Mouse (Mus musculus): ENCODE data around the gene Itprip.

The Itprip gene

GRCm38 (mm10) chr19:47884296-47885085 lies 34.6 kb downstream of the Itprip start:
- DNase-seq = no peak

GRCm38 (mm10) chr19:47882882-47883254 lies 36.2 kb downstream of the Itprip start:
- DNase-seq = no peak

- peak; percentile 84 to 90 for DNase-seq
Observed at GRCm38 (mm10) chr19:47882151-47882881, 36.8 kb downstream of the Itprip start.

DNA sequence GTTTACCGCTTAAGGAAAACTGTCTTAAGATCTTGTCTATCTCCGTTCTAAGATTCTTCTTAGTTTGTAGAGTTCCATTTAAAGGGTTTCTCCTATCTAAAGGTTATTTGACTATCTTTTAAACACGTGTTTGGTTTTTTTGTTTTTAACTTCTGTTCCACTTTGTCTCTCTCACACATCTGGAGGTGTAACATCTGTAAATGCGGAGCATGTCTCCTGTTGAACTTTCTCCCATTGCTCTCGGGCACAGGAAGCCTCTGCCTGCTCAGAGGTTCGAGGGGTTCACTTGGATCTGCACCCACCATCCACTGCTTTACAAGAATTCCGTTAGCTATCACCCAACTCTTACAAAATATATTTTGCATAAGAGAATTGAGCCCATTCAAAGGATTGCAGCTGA lies 37.6 kb downstream of the Itprip start:
- no peak for DNase-seq

GRCm38 (mm10) chr19:47876252-47876651 lies 42.8 kb downstream of the Itprip start:
- no peak for DNase-seq

DNA sequence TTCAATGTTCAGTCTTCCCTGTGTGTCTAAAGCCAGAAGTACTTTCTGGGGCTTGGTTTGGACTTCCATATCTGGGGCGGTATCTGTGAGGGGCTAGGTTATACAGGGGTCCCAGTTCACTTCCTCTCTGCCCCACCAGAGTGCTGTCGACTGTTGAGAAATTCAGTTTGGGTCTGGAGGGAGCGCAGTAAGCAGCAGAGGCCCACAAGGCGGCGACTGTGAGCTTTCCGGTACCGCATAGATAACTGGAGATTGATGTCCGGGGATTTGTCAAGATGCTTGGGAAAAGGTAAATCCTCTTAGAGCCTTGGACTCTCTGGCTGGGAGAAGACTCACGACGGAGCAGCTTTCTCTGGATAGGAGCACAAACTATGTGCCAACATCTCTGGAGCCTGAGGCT lies 47.6 kb downstream of the Itprip start:
- DNase-seq = peak in 1 of 2 experiments; percentile 31

- DNase-seq = no peak
Observed at GRCm38 (mm10) chr19:47870102-47870666, 48.9 kb downstream of the Itprip start.

- no peak for DNase-seq
Observed at GRCm38 (mm10) chr19:47869516-47869915, 49.6 kb downstream of the Itprip start.

DNA sequence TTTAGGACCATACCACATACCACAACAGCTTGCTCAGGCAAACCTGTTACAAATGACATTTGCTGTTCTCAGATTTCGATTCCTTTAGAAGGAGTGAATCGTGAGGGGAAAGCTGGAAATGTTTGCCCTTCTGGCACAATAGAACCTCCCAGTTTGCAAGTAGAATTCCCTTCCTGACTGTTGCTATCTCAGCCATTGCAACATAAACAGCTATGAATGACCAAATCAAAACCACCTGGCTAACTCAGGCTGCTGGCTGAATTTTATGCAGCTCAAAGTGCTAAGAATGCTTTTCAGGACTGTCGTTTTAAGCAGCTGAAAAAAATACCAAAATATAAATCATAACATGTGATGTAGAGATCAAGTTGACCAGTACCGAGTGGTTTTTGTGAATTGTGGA lies 50.1 kb downstream of the Itprip start:
- DNase-seq = no peak

DNA sequence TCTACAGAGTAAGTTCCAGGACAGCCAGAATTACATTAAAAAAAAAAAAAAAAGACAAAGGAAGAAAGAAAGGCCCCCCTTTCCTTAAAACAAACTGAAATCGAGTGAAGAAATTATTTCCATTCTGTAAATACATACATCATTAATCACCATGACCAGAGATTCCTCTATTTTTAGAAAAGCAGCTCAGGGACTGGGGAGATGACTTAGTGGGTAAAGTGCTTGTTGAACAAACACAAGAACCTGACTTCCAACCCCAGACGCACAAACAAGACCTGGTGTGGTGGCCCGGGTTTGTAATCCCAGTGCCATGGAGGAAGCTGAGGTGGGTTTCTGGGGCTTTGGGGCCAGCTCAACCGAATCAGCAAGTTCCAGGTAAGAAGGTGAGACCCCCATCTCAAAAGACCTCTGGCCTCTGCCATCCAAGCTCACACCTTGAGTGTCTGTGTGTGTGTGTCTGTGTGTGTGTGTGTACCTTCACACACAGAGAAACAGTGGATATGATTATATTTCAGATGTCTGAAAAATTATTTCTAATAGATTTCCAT lies 51.4 kb downstream of the Itprip start:
- DNase-seq = no peak

DNA sequence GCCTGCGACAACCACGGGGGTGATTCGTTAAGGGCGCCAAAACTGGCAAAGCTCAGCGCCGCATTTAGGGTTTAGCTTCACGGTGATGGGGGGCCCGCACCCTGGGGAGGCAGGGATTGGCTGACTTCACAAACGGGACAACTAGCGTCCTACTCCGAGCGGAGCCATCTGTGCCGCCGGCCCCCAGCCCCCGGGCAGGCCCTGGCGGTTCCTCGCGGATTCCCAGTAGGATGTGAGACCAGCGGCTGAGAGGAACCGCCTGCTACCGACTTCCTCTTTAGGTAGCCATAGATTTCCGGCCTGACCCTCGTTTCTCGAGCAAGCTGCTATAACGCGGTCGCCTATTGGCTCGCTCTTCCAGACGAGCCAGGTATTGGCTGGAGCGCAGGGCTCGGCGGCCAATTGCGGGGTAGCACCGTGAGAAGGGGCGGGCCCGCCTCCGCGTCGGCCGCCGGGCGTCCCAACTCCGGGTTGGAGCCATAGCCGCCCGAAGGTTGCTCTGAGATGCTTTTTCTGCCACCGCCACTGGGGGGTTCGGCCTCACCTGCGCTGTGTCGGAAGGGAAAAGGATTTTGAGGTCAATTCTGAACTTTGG lies 53.6 kb downstream of the Itprip start, which contains the start of gene Gsto2:
Gene Gsto2, plus strand, starts transcription at position 182 of the 595 bp plus-strand sequence.
- peak; percentile 95 to 97 for DNase-seq

GRCm38 (mm10) chr19:47864721-47865120 lies 54.4 kb downstream of the Itprip start:
- no peak for DNase-seq

DNA sequence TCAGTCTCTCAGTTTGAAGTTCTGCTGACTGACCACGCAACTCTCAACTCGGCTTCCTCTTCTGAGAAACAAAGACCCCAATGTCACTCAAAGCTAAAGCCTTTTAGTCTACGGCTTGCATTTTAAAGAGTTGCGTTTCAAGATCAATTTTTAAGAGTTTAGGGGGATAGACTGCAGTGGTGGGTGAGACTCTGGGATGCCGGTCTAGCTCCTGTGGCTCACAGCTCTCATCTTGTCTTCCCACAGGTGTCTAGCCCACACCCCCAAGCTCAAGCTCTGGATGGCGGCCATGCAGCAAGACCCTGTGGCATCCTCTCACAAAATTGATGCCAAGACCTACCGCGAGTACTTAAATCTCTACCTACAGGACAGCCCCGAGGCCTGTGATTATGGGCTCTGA lies 55.0 kb downstream of the Itprip start:
- no peak for DNase-seq

GRCm38 (mm10) chr19:47862581-47862980 lies 56.5 kb downstream of the Itprip start:
- no peak for DNase-seq

GRCm38 (mm10) chr19:47859180-47859579 lies 59.9 kb downstream of the Itprip start:
- DNase-seq = no peak

- no peak for DNase-seq
Observed at GRCm38 (mm10) chr19:47857957-47858942, 60.8 kb downstream of the Itprip start.

DNA sequence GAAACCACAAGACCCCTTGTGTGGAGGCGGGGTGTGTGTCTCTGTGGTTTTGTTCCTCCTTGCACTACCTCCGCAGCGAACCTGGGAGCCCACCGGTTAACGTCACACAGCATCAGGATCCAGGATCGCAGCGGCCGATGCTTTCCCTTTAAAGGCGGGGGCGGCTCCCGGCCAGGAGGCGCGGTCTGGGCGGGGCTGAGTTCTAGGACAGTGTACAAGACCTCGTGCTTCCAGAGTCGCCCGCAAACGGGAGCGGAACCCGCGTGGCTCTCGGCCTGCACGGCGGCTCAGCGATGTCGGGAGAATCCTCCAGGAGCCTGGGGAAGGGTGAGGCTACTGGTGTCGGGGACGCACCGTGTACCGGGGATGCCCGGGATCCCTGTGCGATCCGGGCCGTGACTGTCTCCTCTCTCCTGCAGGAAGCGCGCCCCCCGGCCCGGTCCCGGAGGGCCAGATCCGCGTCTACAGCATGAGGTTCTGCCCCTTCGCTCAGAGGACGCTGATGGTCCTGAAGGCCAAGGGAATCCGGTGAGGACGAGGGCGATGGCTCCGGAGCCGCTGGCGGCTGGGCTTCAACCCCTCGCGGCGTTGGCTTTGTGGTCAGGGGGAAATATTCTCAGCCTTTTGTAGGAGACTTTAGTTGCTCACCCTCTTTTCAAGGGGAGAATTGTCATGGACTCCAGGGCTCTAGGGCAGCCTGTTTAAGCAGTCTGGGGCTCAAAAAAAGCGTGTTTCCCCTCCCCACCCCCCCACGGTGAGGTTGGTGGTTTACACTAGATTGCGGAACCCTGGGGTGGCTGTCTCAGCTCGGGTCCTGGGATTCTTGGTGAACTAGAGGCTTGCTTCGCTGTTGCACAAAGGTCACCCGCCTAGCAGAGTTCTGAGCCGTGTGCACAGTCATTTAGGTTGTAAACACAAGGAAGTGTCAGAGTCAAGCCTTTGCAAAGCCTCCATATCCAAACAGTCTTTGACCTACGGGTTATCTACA lies 64.0 kb downstream of the Itprip start, which contains the start of gene Gsto1:
Gene Gsto1, plus strand, starts transcription at position 175 of the 988 bp plus-strand sequence.
- peak; percentile 92 to 94 for DNase-seq

DNA sequence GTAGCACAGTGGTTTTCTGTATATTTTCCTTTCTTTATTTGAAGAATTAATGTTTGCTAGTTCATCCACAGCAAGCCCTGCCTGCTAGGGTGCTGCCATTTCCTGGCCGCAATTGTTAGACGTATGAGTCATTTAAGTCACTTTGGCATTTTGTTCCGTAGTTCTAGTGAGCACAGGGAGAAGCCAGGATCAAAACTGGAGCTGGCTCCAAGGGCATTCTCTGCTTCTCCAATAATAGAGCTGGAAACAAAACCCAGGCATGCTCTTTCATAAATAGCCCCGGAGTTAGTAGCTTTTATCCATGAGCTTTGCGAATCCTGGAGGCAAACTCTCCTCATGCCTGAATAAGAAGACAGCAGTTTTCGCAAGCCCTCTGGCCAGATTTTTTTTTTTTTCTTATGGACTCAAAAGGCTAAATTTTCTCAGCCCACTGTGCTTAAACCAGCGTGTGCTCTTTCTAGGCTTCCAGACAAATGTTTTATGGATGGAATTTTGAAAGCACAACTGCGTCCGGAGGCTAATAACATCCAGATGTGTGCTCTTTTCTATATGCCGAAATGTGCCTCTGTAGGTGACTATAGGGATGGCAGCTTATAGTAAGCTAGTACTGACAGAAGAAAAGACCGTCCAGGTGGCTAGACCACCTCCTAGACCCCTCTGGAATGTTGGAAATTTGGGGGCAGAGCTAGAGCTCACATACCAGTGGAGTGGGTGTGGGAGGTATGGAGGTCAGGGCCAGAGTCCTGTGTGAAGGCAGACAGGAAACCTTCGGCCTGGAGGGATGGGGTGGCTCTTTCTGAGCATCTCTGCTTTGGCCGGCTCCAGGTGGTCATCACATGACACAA lies 64.9 kb downstream of the Itprip start:
- DNase-seq = no peak

DNA sequence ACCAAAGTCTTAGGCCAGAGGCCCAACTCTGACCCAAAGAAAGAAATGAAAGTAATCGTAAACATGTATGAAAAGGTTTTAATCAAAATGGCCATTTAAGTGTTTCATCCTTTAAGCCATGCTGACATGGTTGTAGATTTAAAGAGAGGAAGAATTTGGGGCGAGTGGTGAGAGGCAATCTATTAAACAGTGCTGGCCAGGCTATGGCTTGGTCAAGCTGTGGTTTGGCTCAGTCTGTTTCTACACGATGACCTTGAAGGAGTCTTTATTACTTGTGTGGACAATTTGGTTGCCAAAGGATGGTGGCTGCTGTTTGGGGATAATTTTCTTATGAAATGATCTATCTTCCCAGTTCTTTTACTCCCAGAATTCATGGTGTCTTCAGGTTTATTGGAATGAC lies 66.0 kb downstream of the Itprip start:
- DNase-seq = no peak
